Comparison of ENCODE assay signal across 10 mouse cellular contexts in genomic region chr2:116852249-116852648, GRCm38 (mm10). TPM values are rescaled to one million over a fixed set of nuclear protein-coding genes. Genes with fewer than 3 reads are reported as not detected.
DNase-seq lines count a peak whose midpoint lies in the region; ATAC-seq and TF ChIP-seq lines count a peak whose summit lies in the region.
"Had no signal": no experiment of that assay in that cellular context is flagged by ENCODE, and none has a peak within 500 bp of the region (broad histone marks: within the 10 kb centered on the region; RNA-seq: fewer than 3 reads in every experiment).

No protein-coding gene starts in this region.

- DNase-seq in forebrain, embryonic 14.5 days (ENCODE audit: low spot score): peak; percentile 48
- DNase-seq in forebrain, embryonic 11.5 days (ENCODE audit: low spot score): no peak
- DNase-seq in lung, postnatal 0 days (ENCODE audit: low spot score): no peak
- DNase-seq in limb, embryonic 14.5 days (ENCODE audit: low spot score): peak; percentile 63
- no peak for DNase-seq in liver
- no peak for DNase-seq in layer of hippocampus, adult 11-12 months (ENCODE audit: low spot score)
- DNase-seq: right cerebral cortex, postnatal 25 days had no signal

- no peak for TF ChIP-seq CTCF in lung, postnatal 0 days (IDR thresholded peaks at IDR 0.05)

- H3K9me3 ChIP-seq in forebrain, embryonic 14.5 days (replicated peaks; ENCODE audit: control insufficient read depth, low read length): no peaks in the 10 kb centered on the region
- no peaks in the 10 kb centered on the region for H3K9me3 ChIP-seq in forebrain, embryonic 11.5 days (ENCODE audit: control insufficient read depth, low read length)
- no peaks in the 10 kb centered on the region for H3K9me3 ChIP-seq in lung, embryonic 15.5 days
- H3K9me3 ChIP-seq in lung, postnatal 0 days (ENCODE audit: low read length): no peaks in the 10 kb centered on the region
- no peaks in the 10 kb centered on the region for H3K9me3 ChIP-seq in hindbrain, embryonic 16.5 days (ENCODE audit: control insufficient read depth, low read length)
- H3K9me3 ChIP-seq in limb, embryonic 14.5 days (ENCODE audit: control insufficient read depth, low read length): no peaks in the 10 kb centered on the region

- no peak for TF ChIP-seq EP300 in lung, postnatal 0 days (IDR thresholded peaks at IDR 0.05)

- ATAC-seq in forebrain, embryonic 14.5 days: no peak; the same call in 1 of the 2 replicates
- no peak for ATAC-seq in forebrain, embryonic 11.5 days (replicated peaks; ENCODE audit: low FRiP score)
- ATAC-seq in lung, embryonic 15.5 days (ENCODE audit: borderline replicate concordance, extremely low read depth, low FRiP score, low TSS enrichment): peak; percentile 42; the same call in 1 of the 2 replicates
- ATAC-seq in lung, postnatal 0 days: no peak
- ATAC-seq in hindbrain, embryonic 16.5 days: peak; percentile 76
- ATAC-seq in limb, embryonic 14.5 days (ENCODE audit: low FRiP score, low read depth): peak; percentile 78

- no peaks in the 10 kb centered on the region for H3K36me3 ChIP-seq in forebrain, embryonic 14.5 days (ENCODE audit: control insufficient read depth, insufficient read depth, low read length)
- no peaks in the 10 kb centered on the region for H3K36me3 ChIP-seq in forebrain, embryonic 11.5 days (ENCODE audit: control insufficient read depth, insufficient read depth, low read length)
- no peaks in the 10 kb centered on the region for H3K36me3 ChIP-seq in lung, embryonic 15.5 days
- no peaks in the 10 kb centered on the region for H3K36me3 ChIP-seq in lung, postnatal 0 days (ENCODE audit: insufficient read depth, low read length)
- H3K36me3 ChIP-seq in hindbrain, embryonic 16.5 days (ENCODE audit: control insufficient read depth, insufficient read depth, low read length): no peaks in the 10 kb centered on the region
- no peaks in the 10 kb centered on the region for H3K36me3 ChIP-seq in limb, embryonic 14.5 days (ENCODE audit: control insufficient read depth, insufficient read depth, low read length)

- no peak overlapping the region for H3K27ac ChIP-seq in forebrain, embryonic 14.5 days (ENCODE audit: low read depth, low read length)
- H3K27ac ChIP-seq in forebrain, embryonic 11.5 days (ENCODE audit: low read depth, low read length): no peak overlapping the region
- H3K27ac ChIP-seq in lung, embryonic 15.5 days: no peak overlapping the region
- H3K27ac ChIP-seq in lung, postnatal 0 days (ENCODE audit: low read length): no peak overlapping the region
- no peak overlapping the region for H3K27ac ChIP-seq in hindbrain, embryonic 16.5 days (ENCODE audit: low read depth, low read length)
- H3K27ac ChIP-seq in limb, embryonic 14.5 days (replicated peaks; ENCODE audit: low read depth, low read length): 0 out of 2 replicates have a peak overlapping the region, but pooled peaks have one; percentile 13

- no peak overlapping the region for H3K4me3 ChIP-seq in forebrain, embryonic 14.5 days (ENCODE audit: low read depth, low read length)
- no peak overlapping the region for H3K4me3 ChIP-seq in forebrain, embryonic 11.5 days (ENCODE audit: low read depth, low read length)
- no peak overlapping the region for H3K4me3 ChIP-seq in lung, embryonic 15.5 days
- no peak overlapping the region for H3K4me3 ChIP-seq in lung, postnatal 0 days (ENCODE audit: low read depth, low read length)
- no peak overlapping the region for H3K4me3 ChIP-seq in hindbrain, embryonic 16.5 days (ENCODE audit: low read length)
- H3K4me3 ChIP-seq in limb, embryonic 14.5 days (replicated peaks; ENCODE audit: low read length): no peak overlapping the region

- TF ChIP-seq POLR2A in limb, embryonic 14.5 days (IDR thresholded peaks at IDR 0.05; ENCODE audit: borderline replicate concordance, extremely low read depth, insufficient read depth, insufficient read length): no peak

- no peak overlapping the region for H3K4me2 ChIP-seq in forebrain, embryonic 14.5 days (ENCODE audit: low read length)
- no peak overlapping the region for H3K4me2 ChIP-seq in forebrain, embryonic 11.5 days (ENCODE audit: low read depth, low read length, severe bottlenecking)
- H3K4me2 ChIP-seq in lung, embryonic 15.5 days: no peak overlapping the region
- no peak overlapping the region for H3K4me2 ChIP-seq in lung, postnatal 0 days (replicated peaks; ENCODE audit: low read depth, low read length)
- no peak overlapping the region for H3K4me2 ChIP-seq in hindbrain, embryonic 16.5 days (ENCODE audit: low read length)
- H3K4me2 ChIP-seq in limb, embryonic 14.5 days (replicated peaks; ENCODE audit: low read depth, low read length, severe bottlenecking): no peak overlapping the region

- H3K9ac ChIP-seq in forebrain, embryonic 14.5 days (ENCODE audit: low read length): no peak overlapping the region
- H3K9ac ChIP-seq in forebrain, embryonic 11.5 days (ENCODE audit: low read length): no peak overlapping the region
- H3K9ac ChIP-seq in lung, embryonic 15.5 days: no peak overlapping the region
- no peak overlapping the region for H3K9ac ChIP-seq in lung, postnatal 0 days (replicated peaks; ENCODE audit: low read depth)
- H3K9ac ChIP-seq in hindbrain, embryonic 16.5 days (ENCODE audit: low read depth, low read length): no peak overlapping the region
- no peak overlapping the region for H3K9ac ChIP-seq in limb, embryonic 14.5 days (ENCODE audit: low read depth, low read length, severe bottlenecking)

- H3K27me3 ChIP-seq in forebrain, embryonic 14.5 days (replicated peaks; ENCODE audit: control insufficient read depth, insufficient read depth, low read length): no peaks in the 10 kb centered on the region
- H3K27me3 ChIP-seq in forebrain, embryonic 11.5 days (ENCODE audit: control insufficient read depth, insufficient read depth, low read length): no peaks in the 10 kb centered on the region
- no peaks in the 10 kb centered on the region for H3K27me3 ChIP-seq in lung, embryonic 15.5 days
- no peaks in the 10 kb centered on the region for H3K27me3 ChIP-seq in lung, postnatal 0 days (replicated peaks; ENCODE audit: insufficient read depth, low read length)
- no peaks in the 10 kb centered on the region for H3K27me3 ChIP-seq in hindbrain, embryonic 16.5 days (replicated peaks; ENCODE audit: control insufficient read depth, insufficient read depth, low read length)
- no peaks in the 10 kb centered on the region for H3K27me3 ChIP-seq in limb, embryonic 14.5 days (ENCODE audit: control insufficient read depth, insufficient read depth, low read length)

- peaks cover 5% of the 10 kb centered on the region for H3K4me1 ChIP-seq in forebrain, embryonic 14.5 days (ENCODE audit: control insufficient read depth, insufficient read depth, low read length)
- H3K4me1 ChIP-seq in forebrain, embryonic 11.5 days (replicated peaks; ENCODE audit: control insufficient read depth, insufficient read depth, low read length): no peaks in the 10 kb centered on the region; the same call in 1 of the 2 replicates
- H3K4me1 ChIP-seq in lung, embryonic 15.5 days: peaks cover 13% of the 10 kb centered on the region
- no peaks in the 10 kb centered on the region for H3K4me1 ChIP-seq in lung, postnatal 0 days (ENCODE audit: insufficient read depth, low read depth, low read length)
- H3K4me1 ChIP-seq in hindbrain, embryonic 16.5 days (ENCODE audit: control insufficient read depth, insufficient read depth, low read depth, low read length): peaks cover 4% of the 10 kb centered on the region
- H3K4me1 ChIP-seq in limb, embryonic 14.5 days (ENCODE audit: control insufficient read depth, insufficient read depth, low read length): peaks cover 7% of the 10 kb centered on the region

- 23% methylated on average over 5 of the region's 5 CpGs for WGBS in forebrain, embryonic 14.5 days
- WGBS in forebrain, embryonic 11.5 days: 44% methylated on average over 5 of the region's 5 CpGs
- WGBS in lung, embryonic 15.5 days: 30% methylated on average over 5 of the region's 5 CpGs
- 31% methylated on average over 5 of the region's 5 CpGs for WGBS in lung, postnatal 0 days
- 25% methylated on average over 5 of the region's 5 CpGs for WGBS in hindbrain, embryonic 16.5 days
- 24% methylated on average over 5 of the region's 5 CpGs for WGBS in limb, embryonic 14.5 days

RNA-seq across cellular contexts. Expression of gene Tmco5, which starts 26.2 kb away (rescaled TPM):
- not detected in 2 replicates for polyA plus RNA-seq in forebrain, embryonic 14.5 days (2014; fragmentation: Nextera tagmentation; extraction: Ambion mirVana)
- not detected in 2 replicates for polyA plus RNA-seq in forebrain, embryonic 11.5 days (2014; fragmentation: Nextera tagmentation; extraction: Ambion mirVana)
- not detected in 2 replicates for polyA plus RNA-seq in lung, embryonic 15.5 days (2015; fragmentation: Nextera tagmentation; extraction: Ambion mirVana)
- polyA plus RNA-seq in lung, postnatal 0 days (2015; fragmentation: Nextera tagmentation; extraction: Ambion mirVana): not detected in 2 replicates
- polyA plus RNA-seq in hindbrain, embryonic 16.5 days (2015; fragmentation: Nextera tagmentation; extraction: Ambion mirVana): not detected in 2 replicates
- polyA plus RNA-seq in limb, embryonic 14.5 days (2012; rRNA removed): not detected in 2 replicates
- not detected in 2 replicates for polyA plus RNA-seq in limb, embryonic 14.5 days (2014; fragmentation: Nextera tagmentation; extraction: Ambion mirVana)
- polyA plus RNA-seq: liver, embryonic 16.5 days had no signal

Comparison
In these comparisons a context has a peak if more than half of its experiments do, and no peak if none do; other contexts are left out.
1. ATAC-seq: peak in lung, embryonic 15.5 days (single experiment), hindbrain, embryonic 16.5 days (single experiment) and limb, embryonic 14.5 days (single experiment); none in forebrain, embryonic 14.5 days (single experiment), forebrain, embryonic 11.5 days (single experiment) and lung, postnatal 0 days (single experiment).
2. DNase-seq: peak in forebrain, embryonic 14.5 days (single experiment) and limb, embryonic 14.5 days (single experiment); none in forebrain, embryonic 11.5 days (single experiment), lung, postnatal 0 days (single experiment), liver (single experiment) and layer of hippocampus, adult 11-12 months (single experiment).